Mouse (Mus musculus) left cerebral cortex, adult 8-10 months (tissue): ENCODE measurements around the gene Rpl39l. TPM values are rescaled to one million over a fixed set of nuclear protein-coding genes. Genes with fewer than 3 reads are reported as not detected.
"Not testable (repeated sequence)": the region's sequence is repeated elsewhere in the genome, so short reads cannot be mapped to it uniquely, and the experiment has no call there.

ENCODE experiments used
- DNase-seq, 2 experiments: peaks; one replicate each; pipeline ENCODE4 v3.0.0; 2022; ENCODE audit warnings: low spot score in 2 of 2
- total RNA-seq, 4 experiments: library from RNA; stranded (reverse); gene quantifications; 2 replicates each; pipeline ENCODE4 v1.2.4; 2022

The Rpl39l gene
- not detected for total RNA-seq

- no peak for DNase-seq
These were observed at the start of gene Rpl39l for GRCm38 (mm10) chr16:10170005-10170404. Rpl39l (plus strand) TSS chr16:10170226.

- DNase-seq: no peak
These were observed 42.4 kb upstream of the Rpl39l start for GRCm38 (mm10) chr16:10127586-10127985.

GRCm38 (mm10) chr16:10129052-10129911 lies 40.7 kb upstream of the Rpl39l start:
- DNase-seq: no peak

- DNase-seq: no peak
These were observed 26.9 kb upstream of the Rpl39l start for GRCm38 (mm10) chr16:10143166-10143565.

GRCm38 (mm10) chr16:10147401-10147800 lies 22.6 kb upstream of the Rpl39l start:
- DNase-seq: no peak

- no peak for DNase-seq
These were observed 712 bp upstream of the Rpl39l start for GRCm38 (mm10) chr16:10169123-10169905.

GRCm38 (mm10) chr16:10171276-10171675 lies 1.2 kb downstream of the Rpl39l start:
- no peak for DNase-seq

GRCm38 (mm10) chr16:10172179-10172820 lies 2.3 kb downstream of the Rpl39l start:
- DNase-seq: no peak

GRCm38 (mm10) chr16:10187461-10187860 lies 17.4 kb downstream of the Rpl39l start:
- not testable (repeated sequence) for DNase-seq

GRCm38 (mm10) chr16:10192679-10193506 lies 22.9 kb downstream of the Rpl39l start, which contains the start of gene Atf7ip2:
Atf7ip2 (plus strand) TSS chr16:10192712.
- DNase-seq: peak; percentile 34 to 48

GRCm38 (mm10) chr16:10208777-10209176 lies 38.8 kb downstream of the Rpl39l start:
- no peak for DNase-seq

GRCm38 (mm10) chr16:10216366-10216765 lies 46.3 kb downstream of the Rpl39l start:
- DNase-seq: not testable (repeated sequence)

GRCm38 (mm10) chr16:10217020-10217419 lies 47.0 kb downstream of the Rpl39l start:
- DNase-seq: not testable (repeated sequence)

Other genes with a start within 250 kb of the Rpl39l start
- gene Grin2a, start 174.7 kb upstream of the Rpl39l start, total RNA-seq: 100 to 1,000 TPM; 163 to 249 (median 201) TPM
- gene Atf7ip2, start 22.5 kb downstream of the Rpl39l start, total RNA-seq: not detected
- 10 to 100 TPM; 11.0 to 13.4 (median 12.2) TPM for gene Emp2, start 143.7 kb downstream of the Rpl39l start, total RNA-seq
- gene Tekt5, start 225.3 kb downstream of the Rpl39l start, total RNA-seq: 10 to 100 TPM in 3 of 4 experiments, 1 to 10 TPM in 1; 9.8 to 11.5 (median 10.4) TPM
- 10 to 100 TPM; 13.3 to 15.9 (median 14.4) TPM for gene Nubp1, start 241.7 kb downstream of the Rpl39l start, total RNA-seq